ENCODE assay signal across 9 mouse cellular contexts in genomic region chr7:141949799-141950103, GRCm38 (mm10). TPM values are rescaled to one million over a fixed set of nuclear protein-coding genes. Genes with fewer than 3 reads are reported as not detected.
DNase-seq lines count a peak whose midpoint lies in the region; ATAC-seq and TF ChIP-seq lines count a peak whose summit lies in the region.
"Had no signal": no experiment of that assay in that cellular context is flagged by ENCODE, and none has a peak within 500 bp of the region (broad histone marks: within the 10 kb centered on the region; RNA-seq: fewer than 3 reads in every experiment).

No protein-coding gene starts in this region.

- WGBS in cerebellum, adult 2 months: 7% methylated on average over 47 of the region's 54 CpGs
- WGBS in limb, embryonic 13.5 days: 3% methylated on average over 8 of the region's 54 CpGs
- under 1% methylated on average over 38 of the region's 54 CpGs for WGBS in stomach, embryonic 14.5 days

- peak overlapping the region; percentile 64 for H3K4me3 ChIP-seq in cerebellum, adult 2 months (replicated peaks; ENCODE audit: insufficient read depth, low read depth, low read length)
- H3K4me3 ChIP-seq in megakaryocyte, embryonic 14.5 days (replicated peaks): peak overlapping the region; percentile 84
- H3K4me3 ChIP-seq in limb, embryonic 13.5 days: peak overlapping the region; percentile 50
- peak overlapping the region; percentile 44 for H3K4me3 ChIP-seq in stomach, embryonic 14.5 days (ENCODE audit: low read depth, low read length)

- DNase-seq in cerebellum, adult 2 months: no peak
- DNase-seq in cerebellum, adult 11-12 months: no peak
- DNase-seq in urinary bladder, postnatal 4 days (ENCODE audit: low spot score in 2 of 2): no peak
- no peak for DNase-seq in left cerebral cortex, postnatal 10 days (ENCODE audit: extremely low spot score in 1 of 2, low spot score in 2 of 2)

- intact Hi-C loops in left cerebral cortex, postnatal 10 days (cut with DNase I): loop anchor here (5.0 kb wide), 1 partner anchor 47 kb away; no protein-coding TSS in a partner anchor

- H3K27ac ChIP-seq in cerebellum, adult 2 months (ENCODE audit: insufficient read depth, low read length): peak overlapping the region; percentile 58
- no peak overlapping the region for H3K27ac ChIP-seq in limb, embryonic 13.5 days
- no peak overlapping the region for H3K27ac ChIP-seq in stomach, embryonic 14.5 days (ENCODE audit: low read length)
- H3K27ac ChIP-seq: macrophage had no signal

- H3K27me3 ChIP-seq in cerebellum, adult 2 months (ENCODE audit: control insufficient read depth, insufficient read depth, low read length): no peaks in the 10 kb centered on the region
- peaks cover 99% of the 10 kb centered on the region for H3K27me3 ChIP-seq in megakaryocyte, embryonic 14.5 days (replicated peaks)
- peaks cover 95% of the 10 kb centered on the region for H3K27me3 ChIP-seq in limb, embryonic 13.5 days
- peaks cover 41% of the 10 kb centered on the region for H3K27me3 ChIP-seq in stomach, embryonic 14.5 days (ENCODE audit: control insufficient read depth, insufficient read depth, low read length)

- peaks cover 20% of the 10 kb centered on the region for H3K9me3 ChIP-seq in megakaryocyte, embryonic 14.5 days
- H3K9me3 ChIP-seq in limb, embryonic 13.5 days: peaks cover 9% of the 10 kb centered on the region
- H3K9me3 ChIP-seq in stomach, embryonic 14.5 days (ENCODE audit: control insufficient read depth, low read depth, low read length): no peaks in the 10 kb centered on the region

- no peaks in the 10 kb centered on the region for H3K36me3 ChIP-seq in megakaryocyte, embryonic 14.5 days (replicated peaks; ENCODE audit: low read length)
- H3K36me3 ChIP-seq in limb, embryonic 13.5 days: no peaks in the 10 kb centered on the region
- H3K36me3 ChIP-seq in stomach, embryonic 14.5 days (ENCODE audit: control insufficient read depth, insufficient read depth, low read length): no peaks in the 10 kb centered on the region

- H3K4me1 ChIP-seq in cerebellum, adult 2 months (ENCODE audit: control insufficient read depth, insufficient read depth, low read length): peaks cover 36% of the 10 kb centered on the region
- H3K4me1 ChIP-seq in megakaryocyte, embryonic 14.5 days: peaks cover 22% of the 10 kb centered on the region
- peaks cover 13% of the 10 kb centered on the region for H3K4me1 ChIP-seq in limb, embryonic 13.5 days
- peaks cover 8% of the 10 kb centered on the region; the same call in 1 of the 2 replicates for H3K4me1 ChIP-seq in stomach, embryonic 14.5 days (ENCODE audit: control insufficient read depth, insufficient read depth, low read length)

- H3K9ac ChIP-seq in limb, embryonic 13.5 days: peak overlapping the region; percentile 58
- H3K9ac ChIP-seq in stomach, embryonic 14.5 days (replicated peaks; ENCODE audit: low read depth, low read length): peak overlapping the region; percentile 46; the same call in 1 of the 2 replicates

- no peak for ATAC-seq in megakaryocyte, adult 5-6 weeks (ENCODE audit: poor library complexity, severe bottlenecking)
- ATAC-seq in limb, embryonic 13.5 days (ENCODE audit: low FRiP score, low read depth): peak; percentile 38
- ATAC-seq in stomach, embryonic 14.5 days (ENCODE audit: insufficient number of reproducible peaks, insufficient read depth, low FRiP score, low read depth): peak; percentile 33; the same call in 1 of the 2 replicates

- H3K4me2 ChIP-seq in limb, embryonic 13.5 days (replicated peaks): peak overlapping the region; percentile 91
- H3K4me2 ChIP-seq in stomach, embryonic 14.5 days (replicated peaks; ENCODE audit: low read depth, low read length): peak overlapping the region; percentile 82

- TF ChIP-seq CTCF in cerebellum, adult 2 months (IDR thresholded peaks at IDR 0.05; ENCODE audit: borderline replicate concordance, insufficient read depth, low read depth, low read length): no peak

- no peak for TF ChIP-seq POLR2A in cerebellum, adult 2 months (IDR thresholded peaks at IDR 0.05; ENCODE audit: borderline replicate concordance, insufficient read depth, low read length)

RNA-seq across cellular contexts. Expression of gene Brsk2, which starts 0.2 kb away (rescaled TPM):
- polyA plus RNA-seq in cerebellum, adult 2 months (2012; rRNA removed): 173 and 182 TPM in 2 replicates
- not detected in 2 replicates for polyA plus RNA-seq in megakaryocyte, embryonic 14.5 days (2012; ENCODE audit: insufficient read depth, low replicate concordance)
- not detected in 2 replicates for total RNA-seq in megakaryocyte, adult 5-6 weeks (2015)
- total RNA-seq in megakaryocyte, adult 5-6 weeks (2017): not detected in 2 replicates
- 0.83 and 0.95 TPM in 2 replicates for polyA plus RNA-seq in limb, embryonic 13.5 days (2015; fragmentation: Nextera tagmentation; extraction: Ambion mirVana)
- 1.6 and 2.6 TPM in 2 replicates for polyA plus RNA-seq in stomach, embryonic 14.5 days (2014; fragmentation: Nextera tagmentation; extraction: Ambion mirVana)
- total RNA-seq in left cerebral cortex, postnatal 10 days (2021): 100 to 1,000 TPM; 175 TPM
- polyA plus RNA-seq: macrophage had no signal

RNA-seq across cellular contexts. Expression of gene Tollip, which starts 31.4 kb away (rescaled TPM):
- polyA plus RNA-seq in cerebellum, adult 2 months (2012; rRNA removed): 151 and 161 TPM in 2 replicates
- 31.0 and 40.1 TPM in 2 replicates for polyA plus RNA-seq in megakaryocyte, embryonic 14.5 days (2012; ENCODE audit: insufficient read depth, low replicate concordance)
- total RNA-seq in megakaryocyte, adult 5-6 weeks (2015): 29.0 and 30.9 TPM in 2 replicates
- 30.7 and 38.7 TPM in 2 replicates for total RNA-seq in megakaryocyte, adult 5-6 weeks (2017)
- 37.7 and 38.5 TPM in 2 replicates for polyA plus RNA-seq in limb, embryonic 13.5 days (2015; fragmentation: Nextera tagmentation; extraction: Ambion mirVana)
- 53.2 and 55.0 TPM in 2 replicates for polyA plus RNA-seq in stomach, embryonic 14.5 days (2014; fragmentation: Nextera tagmentation; extraction: Ambion mirVana)
- 100 to 1,000 TPM; 120 to 128 TPM for total RNA-seq in left cerebral cortex, postnatal 10 days (2021)

Comparison
In these comparisons a context has a peak if more than half of its experiments do, and no peak if none do; other contexts are left out.
1. RNA of gene Brsk2, which starts 0.2 kb away (polyA plus RNA-seq): 173 to 182 TPM in cerebellum, adult 2 months; 1.6 to 2.6 TPM in stomach, embryonic 14.5 days, 0.83 to 0.95 TPM in limb, embryonic 13.5 days and not detected in megakaryocyte, embryonic 14.5 days; every median in the first group is over 10 times any median in the second.
2. Peak in every context shown above with its lines, with median percentiles within 50 percentile points of each other: H3K4me3 ChIP-seq.